In genomic region chr13:108654026-108654723, GRCm38 (mm10) we compare ENCODE assay signal across 20 mouse cellular contexts.
DNase-seq lines count a peak whose midpoint lies in the region; ATAC-seq lines count a peak whose summit lies in the region.
"Had no signal": no experiment of that assay in that cellular context is flagged by ENCODE, and none has a peak within 500 bp of the region (broad histone marks: within the 10 kb centered on the region; RNA-seq: fewer than 3 reads in every experiment).

No protein-coding gene starts in this region.

- no peak overlapping the region for H3K4me2 ChIP-seq in embryonic facial prominence, embryonic 14.5 days (ENCODE audit: low read depth, low read length)
- H3K4me2 ChIP-seq in lung, embryonic 16.5 days (ENCODE audit: low read depth, low read length): peak overlapping the region; percentile 34
- H3K4me2 ChIP-seq in neural tube, embryonic 15.5 days: no peak overlapping the region
- H3K4me2 ChIP-seq: embryonic facial prominence, embryonic 15.5 days; heart, embryonic 11.5 days; heart, embryonic 15.5 days had no signal

- 73% methylated on average over 10 of the region's 10 CpGs for WGBS in embryonic facial prominence, embryonic 14.5 days
- WGBS in embryonic facial prominence, embryonic 10.5 days: 83% methylated on average over 10 of the region's 10 CpGs
- WGBS in lung, embryonic 16.5 days: 50% methylated on average over 10 of the region's 10 CpGs
- 80% methylated on average over 10 of the region's 10 CpGs for WGBS in neural tube, embryonic 15.5 days

- no peak for DNase-seq in embryonic facial prominence, embryonic 14.5 days (ENCODE audit: low spot score)
- no peak for DNase-seq in embryonic facial prominence, embryonic 10.5 days (ENCODE audit: low spot score)
- peak; percentile 8 for DNase-seq in layer of hippocampus, adult 9-11 months
- no peak for DNase-seq in layer of hippocampus, adult 11-12 months (ENCODE audit: low spot score)
- DNase-seq in lung, postnatal 36 days: peak; percentile 47
- DNase-seq: adrenal gland, postnatal 10 days; cerebellum, adult 11-12 months; cerebellum, adult 9-10 months; cerebellum, postnatal 36 days; gastrocnemius, postnatal 36 days; heart, adult 11 months had no signal

- no peak overlapping the region for H3K9ac ChIP-seq in embryonic facial prominence, embryonic 14.5 days (ENCODE audit: low read depth, low read length)
- H3K9ac ChIP-seq in lung, embryonic 16.5 days (ENCODE audit: low read length): no peak overlapping the region
- no peak overlapping the region for H3K9ac ChIP-seq in neural tube, embryonic 15.5 days (replicated peaks)
- H3K9ac ChIP-seq: embryonic facial prominence, embryonic 15.5 days; heart, embryonic 15.5 days had no signal

- 0 out of 2 replicates have a peak, but pooled peaks have one; percentile 47 for ATAC-seq in embryonic facial prominence, embryonic 14.5 days (ENCODE audit: low read depth)
- peak; percentile 71 for ATAC-seq in lung, embryonic 16.5 days (ENCODE audit: low read depth)
- ATAC-seq in neural tube, embryonic 15.5 days (ENCODE audit: low FRiP score): no peak
- ATAC-seq: forebrain, embryonic 14.5 days; hindbrain, embryonic 16.5 days had no signal

- H3K27me3 ChIP-seq in embryonic facial prominence, embryonic 14.5 days (replicated peaks; ENCODE audit: control insufficient read depth, insufficient read depth, low read length): no peaks in the 10 kb centered on the region
- H3K27me3 ChIP-seq in embryonic facial prominence, embryonic 10.5 days (replicated peaks; ENCODE audit: low read depth, poor library complexity, severe bottlenecking): no peaks in the 10 kb centered on the region
- H3K27me3 ChIP-seq in lung, embryonic 16.5 days (ENCODE audit: control insufficient read depth, insufficient read depth, low read depth, low read length): no peaks in the 10 kb centered on the region
- no peaks in the 10 kb centered on the region for H3K27me3 ChIP-seq in neural tube, embryonic 15.5 days (replicated peaks)
- H3K27me3 ChIP-seq: embryonic facial prominence, embryonic 15.5 days; heart, embryonic 15.5 days had no signal

- H3K36me3 ChIP-seq in embryonic facial prominence, embryonic 14.5 days (ENCODE audit: control insufficient read depth, insufficient read depth, low read length): no peaks in the 10 kb centered on the region
- no peaks in the 10 kb centered on the region for H3K36me3 ChIP-seq in embryonic facial prominence, embryonic 10.5 days (replicated peaks)
- H3K36me3 ChIP-seq in lung, embryonic 16.5 days (ENCODE audit: control insufficient read depth, insufficient read depth, low read length): no peaks in the 10 kb centered on the region
- no peaks in the 10 kb centered on the region for H3K36me3 ChIP-seq in neural tube, embryonic 15.5 days
- H3K36me3 ChIP-seq: embryonic facial prominence, embryonic 15.5 days; forebrain, embryonic 10.5 days; heart, embryonic 15.5 days had no signal

- H3K4me1 ChIP-seq in embryonic facial prominence, embryonic 14.5 days (ENCODE audit: control insufficient read depth, insufficient read depth, low read length): no peaks in the 10 kb centered on the region
- no peaks in the 10 kb centered on the region for H3K4me1 ChIP-seq in embryonic facial prominence, embryonic 10.5 days
- H3K4me1 ChIP-seq in lung, embryonic 16.5 days (replicated peaks; ENCODE audit: control insufficient read depth, insufficient read depth, low read length): no peaks in the 10 kb centered on the region
- H3K4me1 ChIP-seq in neural tube, embryonic 15.5 days: no peaks in the 10 kb centered on the region
- H3K4me1 ChIP-seq: embryonic facial prominence, embryonic 15.5 days; forebrain, embryonic 10.5 days; heart, embryonic 15.5 days had no signal

- no peak overlapping the region for H3K4me3 ChIP-seq in embryonic facial prominence, embryonic 14.5 days (ENCODE audit: low read depth, low read length)
- no peak overlapping the region for H3K4me3 ChIP-seq in embryonic facial prominence, embryonic 10.5 days
- H3K4me3 ChIP-seq in lung, embryonic 16.5 days (ENCODE audit: low read length): no peak overlapping the region
- no peak overlapping the region for H3K4me3 ChIP-seq in neural tube, embryonic 15.5 days (replicated peaks)
- H3K4me3 ChIP-seq: embryonic facial prominence, embryonic 15.5 days; erythroblast, embryonic 14.5 days; forebrain, embryonic 10.5 days; heart, embryonic 15.5 days had no signal

- H3K27ac ChIP-seq in embryonic facial prominence, embryonic 14.5 days (replicated peaks; ENCODE audit: low read depth, low read length): no peak overlapping the region
- no peak overlapping the region for H3K27ac ChIP-seq in embryonic facial prominence, embryonic 10.5 days (replicated peaks)
- H3K27ac ChIP-seq in lung, embryonic 16.5 days (ENCODE audit: low read length): peak overlapping the region; percentile 42
- H3K27ac ChIP-seq in neural tube, embryonic 15.5 days (replicated peaks): no peak overlapping the region
- H3K27ac ChIP-seq: embryonic facial prominence, embryonic 15.5 days; forebrain, embryonic 10.5 days; heart, embryonic 15.5 days had no signal

- no peaks in the 10 kb centered on the region for H3K9me3 ChIP-seq in embryonic facial prominence, embryonic 14.5 days (ENCODE audit: control insufficient read depth, low read length)
- no peaks in the 10 kb centered on the region for H3K9me3 ChIP-seq in embryonic facial prominence, embryonic 10.5 days
- no peaks in the 10 kb centered on the region for H3K9me3 ChIP-seq in lung, embryonic 16.5 days (ENCODE audit: control insufficient read depth, low read length)
- H3K9me3 ChIP-seq in neural tube, embryonic 15.5 days (replicated peaks): no peaks in the 10 kb centered on the region
- H3K9me3 ChIP-seq: embryonic facial prominence, embryonic 15.5 days; forebrain, embryonic 10.5 days; heart, embryonic 15.5 days had no signal

Comparison
In these comparisons a context has a peak if more than half of its experiments do, and no peak if none do; other contexts are left out.
1. DNase-seq: peak in layer of hippocampus, adult 9-11 months (single experiment) and lung, postnatal 36 days (single experiment); none in embryonic facial prominence, embryonic 14.5 days (single experiment), embryonic facial prominence, embryonic 10.5 days (single experiment) and layer of hippocampus, adult 11-12 months (single experiment).